Mouse (Mus musculus) lung, postnatal 4 days (tissue): ENCODE results near the gene Thrb.
A peak's percentile ranks its signal among the peaks of the same experiment; 100 is the strongest.

Experiments used
- DNase-seq, 2 experiments: peaks; one replicate each; pipeline ENCODE4 v3.0.0; 2021

Thrb gene

DNA sequence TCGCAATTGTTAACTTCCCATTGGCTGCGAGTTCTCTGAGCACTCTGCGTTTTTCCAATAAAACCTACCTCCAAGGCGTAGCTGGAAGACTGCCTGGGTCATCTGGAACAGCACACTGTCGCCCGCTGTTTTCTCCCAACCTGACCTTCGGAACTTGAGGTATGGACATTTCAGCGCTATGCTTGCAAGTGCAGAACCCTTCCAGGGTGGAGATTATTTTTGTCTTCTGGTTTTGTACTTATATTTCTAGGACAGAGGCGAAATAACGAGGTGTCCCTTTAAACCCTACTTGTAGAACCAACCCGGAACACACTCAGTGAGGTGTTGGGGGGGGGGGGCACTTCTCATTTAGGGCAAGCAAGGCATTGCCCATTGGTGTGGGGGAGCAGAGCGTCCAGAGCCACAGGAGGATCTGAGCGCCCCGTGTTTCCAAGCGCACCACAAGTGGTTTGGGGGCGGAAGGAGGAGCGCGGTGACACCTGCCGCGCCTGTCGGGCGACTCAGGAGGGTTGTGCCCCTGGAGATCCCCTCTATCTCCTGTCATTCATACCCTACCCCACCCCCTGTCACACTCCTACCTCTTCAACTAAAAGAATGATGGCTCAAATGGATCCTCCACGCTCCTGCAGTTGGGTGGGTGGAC is at the start of gene Thrb:
TSS of gene Thrb (plus strand) at position 576 of the 643 bp plus-strand sequence.
- DNase-seq: no peak

DNA sequence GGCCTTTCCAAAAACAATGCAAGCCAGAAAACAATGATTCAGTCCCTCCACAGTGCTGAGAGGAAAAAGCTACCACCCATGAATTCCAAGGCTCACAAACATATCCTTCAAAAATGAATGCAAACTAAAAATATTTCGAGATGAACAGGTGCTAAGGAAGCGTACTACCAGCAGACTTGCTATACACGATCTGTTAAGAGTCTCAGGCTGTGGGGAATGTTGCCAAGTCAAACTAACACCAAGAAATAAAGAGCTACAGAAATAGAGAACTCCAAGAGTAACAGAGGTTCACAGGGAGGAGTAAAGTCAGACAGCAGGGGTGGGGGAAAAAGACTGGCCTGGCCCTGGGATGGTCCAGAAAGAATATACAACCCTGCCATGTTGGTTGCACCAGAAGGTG is 38.4 kb upstream of the Thrb start:
- DNase-seq: no peak

DNA sequence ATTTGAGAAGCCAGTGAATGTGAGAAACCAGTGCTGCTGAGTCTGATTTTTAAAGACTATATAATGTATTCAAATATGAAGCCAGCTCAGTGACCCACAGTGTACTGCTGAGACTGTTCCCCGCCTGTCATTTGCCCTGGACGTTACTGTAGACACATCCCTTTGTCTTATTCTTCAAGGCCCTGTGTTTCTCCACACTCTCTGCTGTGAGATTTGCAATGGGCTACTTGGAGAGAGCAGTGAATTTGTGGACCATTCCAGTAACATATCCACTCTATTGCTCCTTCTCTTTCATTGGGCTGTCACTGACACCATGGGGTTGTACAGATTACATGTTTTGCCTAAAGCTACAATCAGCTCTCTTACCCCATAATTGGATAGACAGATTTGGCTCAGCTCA is 36.1 kb upstream of the Thrb start:
- no peak for DNase-seq

GRCm38 (mm10) chr14:17629215-17629614 is 30.8 kb upstream of the Thrb start:
- DNase-seq: no peak

DNA sequence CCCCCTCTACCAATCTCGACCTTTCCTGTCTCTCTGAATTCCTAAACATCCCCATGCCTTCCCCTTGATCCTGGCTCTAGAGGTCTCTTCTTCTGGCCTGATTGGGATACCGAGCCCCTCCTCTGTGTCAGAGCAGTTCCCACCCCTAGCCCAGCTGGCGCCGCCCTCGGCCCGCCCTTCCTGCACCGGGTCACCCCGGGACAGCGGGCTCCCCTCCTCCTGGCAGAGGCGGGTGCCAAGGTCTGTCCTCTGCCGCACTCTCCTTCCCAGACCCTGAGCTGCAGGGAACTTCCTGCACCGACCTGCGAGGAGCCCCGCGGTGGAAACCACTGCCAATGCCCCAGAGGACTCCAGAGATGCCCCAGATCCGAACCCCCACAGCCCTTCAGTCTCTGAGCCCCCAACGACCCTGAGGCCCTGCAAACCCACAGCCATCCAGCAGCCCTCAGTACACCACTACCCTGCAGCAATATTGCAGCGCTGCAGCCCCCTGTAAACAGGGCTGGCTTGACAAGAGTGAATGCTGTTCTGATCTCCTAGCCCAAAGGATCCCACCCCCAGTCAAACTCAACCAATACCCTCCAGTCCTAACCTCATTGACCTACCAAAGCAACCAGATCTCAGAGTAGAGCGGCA is 27.1 kb upstream of the Thrb start:
- DNase-seq: peak; percentile 40 to 71

- DNase-seq: no peak
Measured at GRCm38 (mm10) chr14:17636971-17637370, 23.1 kb upstream of the Thrb start.

GRCm38 (mm10) chr14:17641770-17642169 is 18.3 kb upstream of the Thrb start:
- no peak for DNase-seq

- no peak for DNase-seq
Measured at GRCm38 (mm10) chr14:17655084-17655483, 5.0 kb upstream of the Thrb start.

GRCm38 (mm10) chr14:17659031-17659430 is 1.0 kb upstream of the Thrb start:
- DNase-seq: peak; percentile 78 to 84

DNA sequence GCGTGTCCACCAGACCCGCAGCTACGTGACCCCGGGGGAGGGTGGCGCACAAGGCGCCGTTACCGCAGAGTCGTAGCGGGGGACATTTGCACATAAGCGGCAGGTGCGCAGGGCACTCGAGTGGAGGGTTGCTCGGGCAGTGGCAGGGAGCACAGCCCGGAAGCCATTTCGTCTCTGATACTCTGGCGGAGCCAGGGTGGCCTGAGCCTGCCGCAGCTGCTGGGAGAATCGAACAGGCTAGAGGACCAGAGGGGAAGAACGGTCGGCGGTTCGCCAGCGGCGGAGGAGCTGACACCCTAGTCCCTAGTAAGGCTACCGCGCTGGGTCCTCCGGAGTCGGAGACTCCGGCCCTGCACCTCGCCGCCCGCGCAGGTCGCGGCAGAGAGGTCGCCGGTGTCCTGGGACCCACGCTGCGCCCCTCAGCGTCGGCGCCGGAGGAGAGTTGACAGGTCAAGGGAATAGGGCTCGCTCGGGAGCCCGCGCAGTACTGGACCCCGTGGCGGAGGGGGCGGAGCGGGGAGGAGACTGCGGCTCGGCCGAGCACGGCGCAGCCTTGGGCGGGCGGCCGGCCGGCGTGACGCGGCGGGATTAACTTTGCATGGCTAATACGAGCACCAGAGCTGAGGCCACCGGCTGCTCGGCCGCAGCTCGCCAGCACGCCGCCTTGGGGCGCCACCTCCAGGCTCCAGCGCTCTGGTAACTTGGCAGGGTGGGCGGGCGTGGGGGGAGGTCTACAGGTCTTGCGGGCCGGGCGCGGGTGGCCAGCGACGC is 453 bp downstream of the Thrb start:
- DNase-seq: peak; percentile 78 to 84

- DNase-seq: no peak
Measured at GRCm38 (mm10) chr14:17661100-17661521, 1.1 kb downstream of the Thrb start.

- DNase-seq: no peak
Measured at GRCm38 (mm10) chr14:17662087-17662486, 2.0 kb downstream of the Thrb start.

DNA sequence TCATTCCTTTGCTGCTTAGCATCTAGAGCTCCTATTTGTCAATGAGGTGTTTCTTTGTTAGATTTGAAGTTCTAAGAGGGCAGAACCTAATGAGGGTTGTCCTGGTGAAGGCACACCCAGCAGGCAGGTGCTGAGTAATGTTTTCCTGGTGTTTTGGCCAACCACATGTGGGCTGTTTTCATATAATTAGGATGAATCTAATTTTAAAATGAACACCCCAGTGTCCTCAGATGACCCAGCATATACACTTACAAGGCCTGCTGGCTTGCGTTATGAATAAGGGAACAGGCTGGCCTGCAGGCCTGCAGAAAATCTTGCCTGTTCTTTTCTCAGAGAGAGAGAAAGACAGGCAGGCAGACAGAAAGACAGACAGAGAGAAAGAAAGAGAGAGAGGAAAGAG is 14.3 kb downstream of the Thrb start:
- no peak for DNase-seq

GRCm38 (mm10) chr14:17675214-17675613 is 15.2 kb downstream of the Thrb start:
- DNase-seq: no peak

- no peak for DNase-seq
Measured at GRCm38 (mm10) chr14:17681479-17681878, 21.4 kb downstream of the Thrb start.

DNA sequence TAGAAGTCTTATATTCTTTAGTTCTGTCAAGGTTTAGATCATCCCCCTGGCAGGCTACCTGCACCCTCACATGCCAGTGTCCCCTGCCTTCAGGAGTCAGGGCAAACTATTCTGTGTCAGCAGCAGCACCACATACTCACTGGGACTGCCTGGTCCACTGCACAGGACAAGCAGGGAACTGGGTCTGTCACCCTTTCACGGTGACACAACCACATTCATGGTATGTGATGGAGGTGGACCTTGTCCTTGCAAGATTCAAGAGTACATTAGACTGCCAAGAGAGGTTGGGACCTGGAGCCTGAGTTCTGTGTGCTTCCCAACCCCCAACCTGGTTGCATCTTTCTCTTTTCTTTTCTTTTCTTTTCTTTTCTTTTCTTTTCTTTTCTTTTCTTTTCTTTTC is 24.8 kb downstream of the Thrb start:
- no peak for DNase-seq

DNA sequence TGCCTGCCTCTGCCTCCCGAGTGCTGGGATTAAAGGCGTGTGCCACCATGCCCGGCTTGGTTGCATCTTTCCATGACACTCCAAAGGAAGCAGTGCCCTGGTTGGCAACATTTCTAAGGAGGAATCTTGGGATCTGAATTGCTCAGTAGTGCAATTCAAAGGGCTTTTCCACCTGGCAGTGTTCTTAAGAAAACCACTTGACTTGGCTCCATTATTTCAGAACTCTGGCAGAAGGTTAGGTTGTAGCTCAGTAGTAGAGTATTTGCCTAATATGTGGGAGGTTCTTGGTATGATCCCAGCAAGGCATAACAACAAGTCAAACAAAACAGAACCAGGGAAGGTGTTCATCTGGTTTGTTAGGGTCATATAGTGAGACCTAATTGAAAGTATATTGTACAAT is 25.4 kb downstream of the Thrb start:
- DNase-seq: no peak

DNA sequence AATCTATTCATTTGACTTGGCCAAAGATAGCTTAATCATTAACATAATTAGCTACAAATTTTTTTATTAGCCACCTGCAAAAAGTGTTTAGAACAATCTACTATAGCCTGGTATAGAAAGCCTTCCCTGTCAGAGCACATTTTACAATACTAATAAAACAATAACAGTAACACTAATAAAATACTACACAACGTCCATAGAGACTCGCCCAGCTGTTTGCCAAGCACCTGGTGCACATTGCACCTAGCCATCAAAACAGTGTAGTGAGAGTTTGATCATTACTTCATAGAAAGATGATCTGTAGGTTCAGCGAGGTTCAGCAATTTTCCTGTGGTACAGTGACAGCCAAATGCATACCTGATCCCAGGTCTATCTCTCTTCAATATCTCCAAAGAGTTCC is 26.9 kb downstream of the Thrb start:
- no peak for DNase-seq

GRCm38 (mm10) chr14:17691246-17691645 is 31.2 kb downstream of the Thrb start:
- DNase-seq: no peak

DNA sequence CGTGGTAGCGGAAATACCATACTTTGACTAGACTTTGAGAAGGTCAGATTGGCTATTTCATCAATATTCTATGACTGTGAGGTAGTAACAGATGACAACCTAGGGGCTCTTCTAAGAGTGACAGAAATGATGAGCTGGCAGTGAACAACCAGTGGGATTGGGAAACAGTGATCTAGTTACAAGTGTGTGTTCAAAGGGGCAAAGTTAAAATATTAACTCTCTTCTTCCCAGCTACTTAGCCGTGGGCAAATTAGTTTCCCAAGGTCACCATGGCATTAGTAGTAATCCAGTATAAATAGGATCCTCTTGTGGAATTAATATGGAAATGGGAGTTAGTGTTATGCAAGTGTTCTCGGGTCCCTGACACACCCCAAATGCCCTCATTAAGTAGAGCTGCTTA is 35.5 kb downstream of the Thrb start:
- DNase-seq: no peak

GRCm38 (mm10) chr14:17697920-17698632 is 38.0 kb downstream of the Thrb start:
- no peak for DNase-seq

DNA sequence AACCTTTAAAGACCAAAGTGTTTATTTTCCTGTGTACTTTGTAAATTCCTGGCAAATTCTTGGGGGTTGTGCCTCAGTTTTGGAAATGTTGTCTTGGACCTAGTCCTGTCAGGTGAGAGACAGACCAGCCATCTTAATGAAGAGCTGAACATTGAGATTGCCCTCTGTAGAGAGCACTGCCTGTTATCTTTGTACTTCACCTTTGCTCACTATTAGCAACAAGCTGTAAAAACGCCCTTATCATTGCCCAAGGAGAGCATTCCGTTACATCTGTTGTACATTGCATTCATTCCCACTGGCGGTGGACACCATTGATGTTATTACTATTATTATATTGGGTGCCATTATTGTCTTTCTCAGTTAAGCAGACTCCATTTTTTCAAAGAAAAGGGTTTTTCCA is 40.2 kb downstream of the Thrb start:
- no peak for DNase-seq

DNA sequence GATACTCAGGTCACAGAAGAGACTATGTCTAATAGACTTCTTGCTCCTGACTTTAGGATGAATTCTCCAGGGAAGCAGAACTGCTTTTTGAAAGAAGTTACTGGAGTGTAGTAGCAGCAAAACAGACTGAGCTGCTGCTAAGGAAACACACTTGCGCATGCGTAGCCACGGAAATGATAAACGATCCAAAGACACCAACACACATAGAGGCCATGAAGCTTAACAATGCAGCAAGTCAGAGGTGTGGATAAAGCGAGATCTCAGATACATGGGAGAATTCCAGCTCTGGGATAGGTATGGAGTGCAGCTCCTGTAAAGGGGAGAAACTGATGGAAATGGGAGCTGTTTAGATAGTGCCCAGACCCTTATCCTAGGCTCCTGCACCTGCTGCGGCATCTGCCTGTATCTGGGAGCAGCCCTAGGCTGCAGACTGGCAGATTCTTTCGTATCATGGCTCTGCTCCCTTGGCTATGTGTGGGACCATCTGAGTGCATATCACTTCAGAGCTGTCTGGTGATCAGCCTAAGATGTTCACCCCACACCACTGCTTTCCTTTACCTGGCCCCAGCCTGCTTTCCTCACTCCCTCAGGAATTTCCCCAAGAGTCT is 53.3 kb downstream of the Thrb start:
- no peak for DNase-seq
